Mouse (Mus musculus) hematopoietic stem cell, adult 5-6 weeks (primary cell): ENCODE measurements around the gene Reg4. TPM values are rescaled to one million over a fixed set of nuclear protein-coding genes. Genes with fewer than 3 reads are reported as not detected.

Experiments
- ATAC-seq, 2 experiments: fragments of 125-278 bp in 1 of 2; replicated peaks in 1 of 2; 2 replicates each; pipeline ENCODE4 v1.8.0; 2016 to 2017; ENCODE audit warnings: inconsistent platforms in 2 of 2, mild to moderate bottlenecking in 2 of 2, moderate number of reproducible peaks in 2 of 2, low read depth in 1 of 2, moderate TSS enrichment in 1 of 2; ENCODE audit not compliant: low FRiP score in 2 of 2, poor library complexity in 2 of 2, severe bottlenecking in 2 of 2, insufficient read depth in 1 of 2, low TSS enrichment in 1 of 2
- total RNA-seq: library from RNA; stranded (forward); fragments of 172-1452, 232-1000 nt; gene quantifications from 2 replicates; pipeline ENCODE4 v1.2.3, GENCODE M21; 2017

The Reg4 gene
- total RNA-seq, 1 experiment from 2014 or later, result not detected

DNA sequence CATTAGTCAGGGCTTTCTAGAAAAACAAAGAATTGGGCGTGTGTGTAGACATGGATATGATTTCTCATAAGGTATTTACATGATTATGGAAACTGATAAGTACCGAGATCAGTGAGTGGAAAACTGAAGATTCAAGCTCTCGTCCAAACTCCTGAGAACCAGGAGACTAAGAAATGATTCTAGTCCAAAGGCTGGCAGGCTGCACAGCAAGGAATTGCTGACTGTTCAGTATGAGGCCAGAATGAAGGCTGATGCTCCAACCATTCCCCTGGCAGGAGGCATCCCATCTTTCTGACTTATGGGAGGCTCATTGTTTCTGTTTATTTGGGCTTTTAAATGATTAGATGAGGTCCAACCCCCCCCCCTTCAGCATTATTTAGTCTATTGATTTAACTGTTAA, 38.6 kb downstream of the Reg4 start:
- ATAC-seq, result no peak

DNA sequence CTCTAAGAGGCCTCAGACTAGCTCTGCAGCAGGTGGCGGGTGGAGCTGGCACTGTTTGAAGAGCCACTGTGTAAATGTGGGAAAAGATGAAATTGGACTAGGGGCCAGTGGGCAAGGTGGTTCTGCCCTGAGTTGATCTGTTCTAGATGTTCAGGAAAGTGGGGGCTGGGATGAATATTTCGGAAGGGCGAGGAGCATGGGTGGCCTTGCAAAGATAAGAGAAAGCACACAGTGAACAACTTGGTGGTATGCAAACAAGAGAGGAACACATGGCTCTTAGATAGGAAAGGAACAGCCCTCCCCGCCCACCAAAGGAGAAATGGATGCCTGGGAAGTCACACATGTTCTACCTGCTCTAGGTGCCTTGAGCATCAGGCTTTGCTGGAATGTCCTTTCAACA, 39.5 kb downstream of the Reg4 start:
- no peak for ATAC-seq

DNA sequence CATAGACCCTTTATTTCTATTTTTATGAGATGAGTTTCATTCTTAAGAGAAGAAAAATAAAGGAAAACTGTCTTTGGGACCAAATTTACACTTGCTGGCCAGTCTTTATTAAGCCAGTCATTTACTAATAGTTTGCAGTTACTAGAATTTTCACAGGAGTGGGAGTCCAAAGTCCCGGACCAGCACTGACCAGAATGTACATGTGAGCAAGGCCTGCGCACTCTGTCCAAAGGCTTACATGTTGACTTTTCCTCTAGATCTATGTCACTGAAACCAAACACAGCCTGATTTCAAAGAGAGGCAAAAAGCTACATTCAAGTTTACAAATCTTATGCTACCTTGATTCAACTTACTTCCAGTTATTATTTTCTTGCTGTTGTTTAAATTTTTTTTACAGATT, 40.2 kb downstream of the Reg4 start:
- ATAC-seq, result no peak

DNA sequence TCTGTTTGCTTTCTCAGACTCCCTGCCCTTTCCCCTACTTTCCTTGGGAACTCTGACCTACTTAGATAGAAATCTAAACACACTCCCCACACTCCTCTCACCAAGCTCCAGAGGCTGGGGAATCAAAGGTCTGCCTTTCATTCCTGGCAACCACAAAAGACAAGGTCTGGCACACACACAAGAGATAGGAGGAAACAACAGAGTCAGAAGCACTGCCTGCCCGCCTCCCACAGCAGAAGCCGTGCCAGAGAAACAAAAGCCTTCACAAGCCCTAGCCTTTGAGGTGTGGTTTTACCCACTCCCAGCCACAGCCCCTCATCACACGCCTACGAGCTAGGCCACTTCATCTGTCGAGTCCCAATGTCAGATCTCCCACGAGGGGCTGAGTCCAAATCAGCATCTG, 45.3 kb downstream of the Reg4 start:
- peak; percentile 42 to 60; a peak in 2 of 4 replicates for ATAC-seq

DNA sequence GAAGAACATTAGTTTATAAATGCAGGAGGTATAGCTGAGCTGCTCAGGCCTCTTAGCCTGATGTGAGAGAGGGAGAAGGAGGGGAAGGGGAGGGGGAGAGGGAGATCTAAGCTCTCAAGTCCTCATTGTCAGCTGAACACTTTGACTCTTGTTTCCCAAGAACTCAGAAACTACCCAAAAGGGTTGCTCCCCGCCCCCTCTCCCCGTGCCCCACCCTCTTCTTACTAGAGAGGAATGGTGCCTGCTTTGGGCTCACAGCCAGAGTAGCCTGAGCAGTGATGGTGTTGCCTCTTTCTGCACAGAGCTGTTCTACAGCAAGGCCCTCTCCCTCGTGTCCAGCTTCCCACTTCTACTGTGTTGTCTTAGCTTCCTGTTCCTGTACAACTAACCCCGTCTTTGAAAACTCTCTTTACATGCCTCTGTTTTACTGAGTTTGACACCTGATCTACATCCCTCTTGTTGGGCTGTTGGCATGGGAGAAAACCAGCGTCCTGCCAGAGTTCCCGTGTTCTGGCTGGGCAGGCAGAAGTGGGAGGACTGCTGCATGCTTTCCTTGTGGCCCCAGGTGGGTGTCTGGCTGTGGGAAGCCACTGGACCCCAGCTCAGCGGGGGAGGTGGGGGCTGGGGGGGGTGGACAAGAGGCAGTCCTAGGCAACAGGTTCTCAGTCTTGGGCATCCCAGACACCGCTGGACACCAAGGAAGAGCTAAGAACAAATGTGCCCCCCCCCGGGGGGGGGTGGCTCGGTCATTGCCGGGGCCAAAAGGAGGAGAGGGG, 51.9 kb downstream of the Reg4 start:
- ATAC-seq, result no peak

DNA sequence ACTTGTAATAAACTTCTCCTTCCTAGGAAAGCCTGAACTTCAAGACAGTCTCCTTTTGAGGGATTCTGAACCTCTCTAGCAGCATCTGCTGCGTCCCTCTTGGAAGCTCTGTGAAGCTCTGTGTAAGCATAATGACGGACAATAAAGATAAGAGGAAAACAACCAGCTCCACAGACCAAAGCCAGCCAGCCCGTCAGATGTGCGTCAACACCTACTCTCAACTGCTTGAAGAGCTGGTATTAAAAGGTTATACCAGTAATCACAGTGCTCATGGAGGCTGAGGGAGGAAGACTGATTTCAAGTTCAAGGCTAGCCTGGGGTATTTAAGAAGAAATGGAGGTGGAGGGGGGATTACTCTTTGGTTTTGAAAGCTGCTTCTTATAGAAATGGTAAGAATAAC, 57.7 kb downstream of the Reg4 start:
- no peak for ATAC-seq

DNA sequence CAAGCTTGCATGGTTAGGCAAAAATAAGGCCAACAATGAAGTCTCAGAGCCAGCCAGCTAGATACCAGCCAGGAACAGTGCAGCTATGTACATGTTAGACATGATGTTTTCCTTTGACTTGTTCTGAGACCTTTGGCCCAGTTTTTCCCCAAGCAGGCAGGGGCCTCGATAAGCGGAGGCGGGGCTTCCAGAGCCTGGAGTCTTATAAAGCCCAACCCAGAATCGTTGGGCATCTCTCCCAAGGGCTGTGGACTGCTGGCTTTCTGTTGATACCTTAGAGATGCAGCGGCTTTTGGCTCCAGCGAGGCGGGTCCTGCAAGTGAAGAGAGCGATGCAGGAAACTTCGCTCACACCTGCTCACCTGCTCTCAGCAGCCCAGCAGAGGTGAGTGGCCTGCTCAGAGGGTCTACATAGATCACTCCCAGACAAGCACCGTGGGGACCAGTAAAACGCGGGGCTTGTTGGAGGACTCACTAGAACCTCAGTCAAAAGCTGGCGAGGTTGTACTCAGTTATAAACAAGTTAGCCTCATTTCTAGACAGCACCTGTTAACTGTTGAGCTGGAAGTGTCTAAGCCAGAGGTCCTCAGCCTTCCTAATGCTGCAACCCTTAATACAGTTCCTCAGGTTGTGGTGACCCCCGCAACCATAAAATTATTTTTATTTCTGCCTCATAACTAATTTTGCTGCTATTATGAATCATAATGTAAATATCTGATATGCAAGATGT, 58.4 kb downstream of the Reg4 start, which contains the start of gene Hmgcs2:
Gene Hmgcs2, plus strand, starts transcription at position 232 of the 729 bp plus-strand sequence.
- ATAC-seq, result no peak

DNA sequence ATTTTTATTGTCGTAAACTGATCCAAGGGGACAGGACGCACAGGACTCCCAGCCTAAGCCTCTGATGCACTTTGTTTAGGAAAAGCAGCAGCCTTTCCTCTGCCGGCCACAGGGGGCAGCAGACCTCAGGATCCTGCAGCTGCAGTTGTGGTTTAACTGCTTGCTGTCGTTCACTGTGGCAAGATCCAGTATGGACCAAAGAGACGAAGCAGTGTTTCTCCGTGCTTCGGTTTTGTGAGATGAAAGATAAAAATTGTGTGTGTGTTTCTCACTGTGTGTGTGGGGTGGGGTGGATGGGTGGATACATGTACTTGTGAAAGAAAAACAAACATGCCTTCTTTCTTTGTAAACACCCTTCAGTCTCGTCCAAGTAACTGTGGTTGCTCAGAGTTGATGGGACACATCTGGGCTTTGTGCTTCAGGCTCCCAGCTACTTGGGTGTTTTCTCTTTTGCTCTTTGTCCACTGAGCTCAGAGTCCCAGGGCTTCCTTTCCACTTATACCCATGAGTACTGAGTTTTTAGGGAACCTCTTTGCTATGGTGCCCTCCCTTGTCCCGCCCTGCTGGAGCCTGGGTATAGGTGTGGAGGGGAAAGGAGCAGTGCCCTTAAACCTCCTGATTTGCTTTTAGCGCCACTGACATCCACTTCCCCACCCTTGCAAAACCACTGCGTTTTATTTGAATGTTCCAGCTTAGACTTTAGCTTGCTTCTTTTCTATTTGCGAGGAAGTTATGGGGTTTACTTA, 59.1 kb downstream of the Reg4 start:
- peak; percentile 96 to 97 for ATAC-seq

DNA sequence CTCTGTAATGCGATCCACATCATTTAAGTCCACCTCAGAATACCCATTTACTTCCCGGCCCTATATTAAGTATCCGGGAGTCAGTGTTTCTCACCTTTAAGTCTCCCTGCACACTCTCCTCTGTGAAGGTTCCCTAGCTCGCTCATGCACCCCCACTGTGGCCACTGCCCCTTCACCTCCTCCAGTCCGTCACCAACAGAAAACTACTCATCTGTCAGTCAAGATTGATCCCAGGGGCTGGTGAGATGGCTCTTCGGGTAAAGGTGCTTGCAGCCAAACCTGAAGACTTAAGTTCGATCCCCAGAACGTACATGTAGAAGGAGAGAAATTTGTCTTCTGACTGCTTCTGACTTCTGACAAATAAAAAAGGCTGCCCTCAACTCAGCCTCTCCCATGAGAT, 60.5 kb downstream of the Reg4 start:
- ATAC-seq, result no peak

DNA sequence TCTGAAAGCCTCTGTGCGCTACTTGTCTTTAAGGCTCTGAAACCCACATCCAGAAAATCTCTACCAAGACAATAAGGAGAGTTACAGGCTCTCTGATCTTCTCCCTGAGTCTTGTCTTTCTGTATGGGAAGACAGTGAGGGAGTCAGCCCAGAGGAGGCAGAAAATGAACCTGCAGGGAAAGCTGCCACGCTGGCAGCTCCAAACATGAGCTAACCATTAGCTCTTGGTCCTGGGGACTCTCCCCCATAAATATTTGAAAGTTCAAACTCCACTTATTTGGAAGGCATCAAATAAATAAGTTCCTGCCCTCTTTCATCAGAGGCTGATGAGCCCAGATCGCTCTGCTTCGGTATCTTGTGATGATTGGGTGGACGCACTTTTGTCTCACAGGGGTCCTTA, 61.2 kb downstream of the Reg4 start:
- ATAC-seq, result no peak

Other genes starting within 250 kb of the Reg4 start
- 46.6 and 58.7 TPM in 2 replicates for gene Notch2, start 208.6 kb upstream of the Reg4 start, total RNA-seq
- gene Adam30, start 61.5 kb upstream of the Reg4 start, total RNA-seq, result 0.69 TPM in 1 of 2 replicates, not detected in the other
- gene Hmgcs2, start 58.3 kb downstream of the Reg4 start, total RNA-seq, result 0.25 and 0.30 TPM in 2 replicates
- 434 and 475 TPM in 2 replicates for gene Phgdh, start 117.8 kb downstream of the Reg4 start, total RNA-seq
- gene Zfp697, start 160.3 kb downstream of the Reg4 start, total RNA-seq, result 1.3 and 1.9 TPM in 2 replicates
- gene Gm4450, start 235.0 kb downstream of the Reg4 start, total RNA-seq, result not detected in 2 replicates